Mouse (Mus musculus) neural tube, embryonic 12.5 days (tissue): Measurements from ENCODE around the gene Trak1. TPM values are rescaled to one million over a fixed set of nuclear protein-coding genes. Genes with fewer than 3 reads are reported as not detected.

ENCODE experiments used
- ATAC-seq: fragments of 200-750 bp; cut with Nextera tagmentation; 2 replicates; pipeline ENCODE4 v1.8.0; 2017; ENCODE audit warnings: low read depth, mild to moderate bottlenecking, moderate TSS enrichment, moderate library complexity; ENCODE audit not compliant: low FRiP score
- H3K27ac ChIP-seq: fragments of 300-500 bp; sonication (generic); 2 replicates; pipeline ENCODE4 v1.5.1; 2016
- H3K27me3 ChIP-seq: fragments of 300-500 bp; sonication (generic); replicated peaks from 2 replicates; pipeline ENCODE4 v1.6.1; 2016; ENCODE audit warnings: mild to moderate bottlenecking
- H3K36me3 ChIP-seq: fragments of 300-500 bp; sonication (generic); 2 replicates; pipeline ENCODE4 v1.6.1; 2016; ENCODE audit warnings: mild to moderate bottlenecking
- H3K4me1 ChIP-seq: fragments of 300-500 bp; sonication (generic); 2 replicates; pipeline ENCODE4 v1.6.1; 2016
- H3K4me2 ChIP-seq: fragments of 300-500 bp; sonication (generic); replicated peaks from 2 replicates; pipeline ENCODE4 v1.6.1; 2016; ENCODE audit warnings: mild to moderate bottlenecking
- H3K4me3 ChIP-seq: fragments of 300-500 bp; sonication (generic); 2 replicates; pipeline ENCODE4 v1.5.1; 2016
- H3K9ac ChIP-seq: fragments of 300-500 bp; sonication (generic); 2 replicates; pipeline ENCODE4 v1.6.1; 2016; ENCODE audit warnings: mild to moderate bottlenecking
- H3K9me3 ChIP-seq: fragments of 300-500 bp; sonication (generic); 2 replicates; pipeline ENCODE4 v1.6.1; 2016; ENCODE audit warnings: mild to moderate bottlenecking
- WGBS: fragments of 180-500 bp; shearing (Covaris S2); methylation state at CpG from one replicate; pipeline ENCODE4 v1.1.7; 2016; 5-methylcytosine and 5-hydroxymethylcytosine counted together
- polyA plus RNA-seq: library from polyadenylated mRNA; unstranded; fragments of >200 nt; fragmentation: Nextera tagmentation; extraction: Ambion mirVana; gene quantifications from 2 replicates; pipeline ENCODE4 v1.2.1, GENCODE M21; 2016

The Trak1 gene
- polyA plus RNA-seq, 1 experiment from 2014 or later = 41.7 TPM

DNA sequence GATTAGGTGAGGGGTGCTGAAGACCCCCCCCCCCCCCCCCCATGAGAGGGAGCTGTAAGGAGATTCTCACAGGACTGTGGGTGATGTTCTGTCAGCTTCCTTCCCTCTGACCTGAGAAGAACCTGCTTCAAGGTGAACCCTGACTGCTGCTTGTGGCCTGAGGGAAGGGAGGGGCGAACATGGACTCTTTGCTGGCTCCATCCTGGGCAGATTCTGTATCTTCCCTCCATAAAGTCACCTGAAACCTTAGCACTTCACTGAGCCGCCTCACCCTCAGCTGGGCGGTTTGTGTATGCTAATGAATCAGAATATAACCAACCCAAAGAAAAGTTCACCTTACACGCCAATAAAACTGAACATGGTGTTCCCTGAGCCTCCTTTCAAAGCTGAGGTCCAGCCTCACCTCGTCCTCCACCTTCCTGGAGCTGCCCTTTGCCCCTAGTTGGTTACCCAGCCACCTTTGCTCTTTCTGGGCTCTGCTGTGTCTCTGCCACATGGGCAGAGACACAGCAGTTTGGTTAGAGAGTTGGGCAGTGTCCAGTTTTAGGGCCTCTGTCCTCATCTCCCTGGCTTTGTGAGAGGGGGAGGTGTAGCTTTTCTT is 45.3 kb downstream of the Trak1 start:
- Histone ChIP-seq H3K27me3 (no peaks in the 10 kb centered on the region), H3K27ac (no peak overlapping the region), H3K9me3 (no peaks in the 10 kb centered on the region), H3K4me3 (no peak overlapping the region), H3K4me1 (peaks cover 19% of the 10 kb centered on the region), H3K36me3 (no peaks in the 10 kb centered on the region), H3K9ac (no peak overlapping the region), H3K4me2 (no peak overlapping the region)
- 90% methylated on average over 5 of the region's 5 CpGs for WGBS
- ATAC-seq = no peak

DNA sequence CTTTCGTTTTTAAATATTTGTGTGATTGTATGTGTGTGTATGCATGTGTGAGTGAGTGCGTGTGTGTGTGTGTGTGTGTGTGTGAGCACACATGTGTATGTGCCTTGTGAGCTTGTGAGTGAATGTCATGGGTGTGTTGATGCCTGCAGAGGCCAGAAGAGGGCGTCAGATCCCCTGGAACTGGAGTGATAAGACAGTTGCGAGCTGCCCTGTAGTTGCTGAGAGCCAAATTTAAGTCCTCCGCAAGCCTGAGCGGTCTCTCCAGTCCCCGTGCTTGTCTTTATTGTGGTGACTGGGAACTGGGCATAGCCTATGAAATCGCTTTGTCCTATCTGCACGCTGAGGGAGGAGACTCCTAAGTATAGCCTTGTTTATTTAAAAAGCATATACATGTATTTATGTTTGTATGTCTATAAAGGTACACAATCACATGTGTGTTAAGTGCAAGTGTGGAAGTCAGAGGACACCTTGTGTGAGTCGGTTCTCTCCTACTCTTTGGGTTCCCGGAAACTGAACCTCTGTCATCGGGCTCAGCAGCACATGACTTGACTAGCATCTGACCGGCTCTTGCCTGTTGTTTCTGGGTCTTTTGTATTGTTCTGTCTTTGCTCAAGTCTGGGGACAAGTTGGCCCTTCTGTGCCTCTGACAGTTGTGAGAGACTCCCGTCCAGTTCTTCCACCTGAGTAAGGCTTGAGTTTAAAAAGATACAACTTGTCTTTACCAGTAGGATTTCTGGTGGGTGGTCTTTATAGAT is 46.0 kb downstream of the Trak1 start:
- peaks cover 19% of the 10 kb centered on the region for H3K4me1 ChIP-seq
- no peak overlapping the region for H3K27ac ChIP-seq
- no peaks in the 10 kb centered on the region for H3K36me3 ChIP-seq
- 86% methylated on average over 14 of the region's 14 CpGs for WGBS
- no peaks in the 10 kb centered on the region for H3K27me3 ChIP-seq
- no peak for ATAC-seq
- no peak overlapping the region for H3K4me2 ChIP-seq
- no peak overlapping the region for H3K9ac ChIP-seq
- no peaks in the 10 kb centered on the region for H3K9me3 ChIP-seq
- no peak overlapping the region for H3K4me3 ChIP-seq

DNA sequence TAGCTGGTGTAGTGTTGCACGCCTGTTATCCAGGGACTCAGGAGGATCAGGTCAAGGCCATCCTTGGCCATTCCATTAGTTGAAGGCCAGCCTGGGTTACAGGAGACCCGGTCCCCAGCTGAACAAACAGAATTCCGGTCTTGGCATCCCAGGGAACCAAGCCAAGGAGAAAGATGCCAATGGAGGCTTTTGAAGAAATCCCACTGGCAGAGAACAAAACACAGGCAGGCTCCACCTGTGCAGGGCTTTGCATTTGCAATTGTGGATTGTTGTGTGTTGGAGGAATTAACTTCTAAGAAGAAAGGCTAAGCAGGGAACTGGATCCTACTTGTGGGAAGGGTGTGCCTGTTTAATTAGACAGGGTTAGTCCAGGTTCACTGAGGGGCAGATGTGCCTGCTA is 47.0 kb downstream of the Trak1 start:
- no peaks in the 10 kb centered on the region for H3K9me3 ChIP-seq
- H3K27ac ChIP-seq = no peak overlapping the region
- H3K9ac ChIP-seq = no peak overlapping the region
- H3K36me3 ChIP-seq = no peaks in the 10 kb centered on the region
- H3K27me3 ChIP-seq = no peaks in the 10 kb centered on the region
- H3K4me1 ChIP-seq = peaks cover 19% of the 10 kb centered on the region
- ATAC-seq = no peak
- WGBS = 56% methylated on average over 3 of the region's 3 CpGs
- no peak overlapping the region for H3K4me3 ChIP-seq
- H3K4me2 ChIP-seq = no peak overlapping the region

DNA sequence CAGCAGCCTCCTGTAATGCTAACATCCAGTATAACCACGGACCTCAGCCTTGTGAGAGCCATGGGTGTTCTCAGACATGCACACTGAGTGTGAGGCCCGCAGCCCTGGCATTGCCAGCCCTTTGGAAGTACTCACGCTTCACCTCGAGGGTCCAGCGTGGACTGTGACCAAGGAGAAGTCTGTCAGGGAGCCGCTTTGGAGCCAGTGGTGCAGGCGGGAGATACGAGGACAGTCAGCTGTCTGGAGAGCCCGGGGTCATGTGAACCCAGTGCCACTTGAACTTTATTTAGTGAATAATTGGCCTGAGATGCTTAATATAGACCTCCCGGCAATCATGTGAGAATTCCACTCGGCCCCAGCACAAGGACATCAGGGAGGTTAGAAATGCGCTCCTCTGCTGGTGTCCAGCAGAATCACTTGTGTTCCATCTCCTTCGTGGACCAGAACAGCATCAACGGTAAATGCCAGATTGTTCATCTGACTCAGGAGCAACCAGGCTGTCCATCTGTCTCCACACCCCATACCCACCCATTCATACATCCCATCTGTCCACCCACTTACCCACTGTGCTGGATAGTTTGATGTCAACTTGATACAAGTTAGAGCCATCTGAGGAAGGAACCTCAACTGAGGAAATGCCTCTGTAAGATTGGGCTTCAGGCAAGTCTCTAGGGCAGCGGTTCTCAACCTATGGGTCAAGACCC is 48.3 kb downstream of the Trak1 start:
- Histone ChIP-seq H3K9ac (no peak overlapping the region), H3K27ac (no peak overlapping the region), H3K36me3 (no peaks in the 10 kb centered on the region), H3K9me3 (no peaks in the 10 kb centered on the region), H3K27me3 (no peaks in the 10 kb centered on the region), H3K4me1 (peaks cover 19% of the 10 kb centered on the region), H3K4me2 (no peak overlapping the region), H3K4me3 (no peak overlapping the region)
- ATAC-seq = no peak
- WGBS = 92% methylated on average over 15 of the region's 15 CpGs

DNA sequence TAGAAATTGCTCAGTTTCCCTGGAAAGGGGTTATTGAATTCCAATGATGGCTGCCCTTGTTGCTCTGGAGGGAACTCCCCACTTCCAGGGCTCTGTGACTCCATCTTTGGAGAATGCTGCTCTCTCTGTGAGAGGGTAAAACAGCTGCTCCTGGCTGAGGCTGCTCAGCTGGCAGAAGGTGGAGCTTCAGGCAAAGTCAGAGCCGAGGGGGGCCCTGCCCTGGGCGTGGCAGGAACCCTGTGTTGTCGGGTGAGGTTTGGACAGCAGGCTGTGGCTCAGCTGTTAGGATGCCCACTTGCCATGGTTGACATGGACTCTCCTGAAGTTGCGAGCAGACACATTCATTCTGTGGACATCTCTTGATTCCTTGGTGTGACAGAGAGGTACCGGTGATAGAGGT is 49.3 kb downstream of the Trak1 start:
- Histone ChIP-seq H3K4me2 (no peak overlapping the region), H3K9ac (no peak overlapping the region), H3K4me1 (peaks cover 28% of the 10 kb centered on the region), H3K36me3 (no peaks in the 10 kb centered on the region), H3K27me3 (no peaks in the 10 kb centered on the region), H3K9me3 (no peaks in the 10 kb centered on the region), H3K4me3 (no peak overlapping the region), H3K27ac (no peak overlapping the region)
- 63% methylated on average over 5 of the region's 5 CpGs for WGBS
- no peak for ATAC-seq

DNA sequence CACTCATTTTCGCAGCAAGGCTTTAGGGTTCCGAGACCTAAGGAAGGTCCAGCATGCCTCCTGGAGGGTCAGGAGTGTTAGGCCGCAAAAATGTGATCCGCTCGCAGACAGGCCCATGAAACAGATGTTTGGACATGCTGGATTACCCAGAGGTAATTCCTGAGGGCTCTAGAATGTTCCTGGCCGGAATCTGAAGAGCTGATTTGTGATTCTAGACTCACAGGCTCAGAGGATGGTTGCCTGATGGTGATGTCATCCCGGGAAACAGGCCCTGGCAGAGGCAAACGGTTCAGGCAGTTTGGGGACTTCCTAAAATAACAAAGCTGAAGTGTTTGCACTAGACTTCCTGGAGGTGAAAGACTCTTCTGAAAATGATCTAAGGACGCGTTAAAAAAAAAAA is 50.7 kb downstream of the Trak1 start:
- Histone ChIP-seq H3K4me2 (0 out of 2 replicates have a peak overlapping the region, but pooled peaks have one; percentile 14), H3K4me3 (no peak overlapping the region), H3K9ac (no peak overlapping the region), H3K27ac (peak overlapping the region; percentile 15; the same call in 1 of the 2 replicates), H3K27me3 (no peaks in the 10 kb centered on the region), H3K9me3 (no peaks in the 10 kb centered on the region), H3K36me3 (no peaks in the 10 kb centered on the region), H3K4me1 (peaks cover 39% of the 10 kb centered on the region)
- ATAC-seq = no peak
- WGBS = 24% methylated on average over 10 of the region's 10 CpGs

DNA sequence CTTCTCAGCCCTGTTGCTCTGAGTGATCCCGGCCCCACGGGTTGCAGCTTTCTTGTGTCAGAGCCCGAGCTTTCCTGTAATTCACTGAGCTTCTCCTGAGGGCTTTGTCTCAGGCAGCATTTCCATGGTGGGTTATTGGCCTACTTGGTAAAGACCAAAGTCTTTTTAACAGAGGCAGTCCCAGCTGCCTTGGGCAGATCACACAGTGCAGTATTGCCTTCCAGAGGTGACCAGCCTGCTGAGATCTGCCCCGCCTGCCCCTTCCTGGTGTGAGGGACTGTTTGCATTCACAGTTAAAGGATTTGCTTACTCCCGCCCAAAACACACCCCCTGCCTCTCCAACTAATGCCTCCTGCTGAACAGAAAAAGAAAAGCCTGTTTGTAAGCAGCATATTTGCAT is 51.2 kb downstream of the Trak1 start:
- no peaks in the 10 kb centered on the region for H3K27me3 ChIP-seq
- H3K36me3 ChIP-seq = no peaks in the 10 kb centered on the region
- 2% methylated on average over 5 of the region's 5 CpGs for WGBS
- no peak overlapping the region for H3K27ac ChIP-seq
- ATAC-seq = peak; percentile 21; the same call in 1 of the 2 replicates
- H3K9ac ChIP-seq = no peak overlapping the region
- no peaks in the 10 kb centered on the region for H3K9me3 ChIP-seq
- peaks cover 39% of the 10 kb centered on the region for H3K4me1 ChIP-seq
- no peak overlapping the region for H3K4me3 ChIP-seq
- 0 out of 2 replicates have a peak overlapping the region, but pooled peaks have one; percentile 14 for H3K4me2 ChIP-seq

DNA sequence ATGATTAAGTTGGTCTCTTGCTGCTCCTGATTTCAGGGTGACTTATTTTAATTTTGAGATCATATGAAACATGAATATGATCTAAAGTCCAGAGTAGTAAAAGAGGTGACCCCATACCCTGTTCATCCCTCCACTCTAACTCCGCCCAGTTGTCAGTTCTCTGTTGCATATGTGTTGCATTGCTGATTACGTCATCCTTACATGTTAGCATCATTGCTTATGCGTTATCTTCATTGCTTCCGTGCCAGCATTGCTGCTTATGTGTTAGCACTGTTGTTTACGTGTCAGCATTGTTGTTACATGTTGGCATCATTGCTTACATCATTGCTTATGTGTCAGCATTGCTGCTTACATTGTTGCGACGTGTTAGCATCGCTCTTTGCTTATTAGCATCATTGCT is 51.8 kb downstream of the Trak1 start:
- Histone ChIP-seq H3K27ac (no peak overlapping the region), H3K36me3 (no peaks in the 10 kb centered on the region), H3K9ac (no peak overlapping the region), H3K27me3 (no peaks in the 10 kb centered on the region), H3K4me2 (no peak overlapping the region), H3K4me1 (peaks cover 39% of the 10 kb centered on the region), H3K9me3 (no peaks in the 10 kb centered on the region), H3K4me3 (no peak overlapping the region)
- 88% methylated on average over 8 of the region's 8 CpGs for WGBS
- ATAC-seq = no peak

DNA sequence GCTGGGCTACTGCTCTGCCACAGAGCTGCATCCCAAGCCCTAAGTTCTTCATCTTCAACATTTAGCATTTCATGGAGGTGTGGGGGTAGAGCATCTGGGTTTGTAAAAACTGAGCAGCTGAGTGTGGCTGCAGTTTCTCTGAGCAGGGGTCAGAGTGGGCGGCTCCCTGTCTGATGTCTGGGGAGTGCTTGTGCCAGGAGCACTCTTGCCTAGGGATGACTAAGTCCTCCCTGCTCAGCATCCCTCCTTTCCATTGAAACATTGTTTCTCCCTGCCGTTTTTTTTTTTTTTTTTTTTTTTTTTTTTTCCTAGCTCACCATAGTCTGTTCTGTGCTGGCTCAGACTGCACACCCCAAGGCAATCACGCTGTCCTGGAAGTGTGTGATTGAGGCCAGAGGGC is 53.3 kb downstream of the Trak1 start:
- WGBS = 46% methylated on average over 2 of the region's 3 CpGs
- ATAC-seq = no peak
- H3K4me1 ChIP-seq = peaks cover 42% of the 10 kb centered on the region
- no peaks in the 10 kb centered on the region for H3K36me3 ChIP-seq
- no peaks in the 10 kb centered on the region for H3K27me3 ChIP-seq
- no peak overlapping the region for H3K27ac ChIP-seq
- H3K4me3 ChIP-seq = no peak overlapping the region
- no peak overlapping the region for H3K9ac ChIP-seq
- H3K4me2 ChIP-seq = no peak overlapping the region
- H3K9me3 ChIP-seq = no peaks in the 10 kb centered on the region

DNA sequence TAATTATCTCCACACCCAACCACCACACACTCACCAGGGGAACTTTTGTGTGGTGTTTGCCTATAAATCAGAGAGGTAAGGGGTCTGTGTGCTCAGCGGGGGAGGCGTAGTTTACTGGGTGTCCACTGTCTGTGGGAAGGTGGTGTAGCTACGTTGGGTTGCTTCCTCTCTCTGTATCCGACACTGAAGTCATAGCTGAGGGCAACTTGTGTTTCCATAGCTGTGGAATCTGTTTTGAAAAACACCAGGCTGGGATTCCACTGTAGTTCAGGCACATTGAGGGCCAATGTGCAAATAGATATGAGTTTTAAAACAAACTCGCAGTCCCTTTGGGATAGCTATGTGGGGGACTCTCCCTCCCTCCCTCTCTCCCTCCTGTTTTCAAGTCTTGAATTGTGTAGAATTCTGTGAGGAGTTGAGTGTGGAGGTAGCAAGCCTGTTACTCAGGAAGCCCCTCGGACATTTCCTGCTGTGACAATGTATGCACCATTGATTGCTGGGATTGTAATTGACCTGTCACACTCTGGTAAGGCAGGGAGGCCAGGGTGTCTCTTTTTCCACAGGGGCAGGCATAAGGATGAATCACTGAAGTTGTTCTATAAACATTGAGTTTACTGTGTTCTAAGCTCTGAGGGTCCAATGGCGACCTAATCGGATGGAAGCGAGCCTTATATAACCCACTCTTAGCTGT is 54.2 kb downstream of the Trak1 start:
- WGBS = 33% methylated on average over 9 of the region's 9 CpGs
- Histone ChIP-seq H3K27me3 (no peaks in the 10 kb centered on the region), H3K4me2 (no peak overlapping the region), H3K4me1 (peaks cover 43% of the 10 kb centered on the region), H3K4me3 (no peak overlapping the region), H3K36me3 (no peaks in the 10 kb centered on the region), H3K9me3 (no peaks in the 10 kb centered on the region), H3K9ac (0 out of 2 replicates have a peak overlapping the region, but pooled peaks have one; percentile 9), H3K27ac (0 out of 2 replicates have a peak overlapping the region, but pooled peaks have one; percentile 15)
- no peak for ATAC-seq

DNA sequence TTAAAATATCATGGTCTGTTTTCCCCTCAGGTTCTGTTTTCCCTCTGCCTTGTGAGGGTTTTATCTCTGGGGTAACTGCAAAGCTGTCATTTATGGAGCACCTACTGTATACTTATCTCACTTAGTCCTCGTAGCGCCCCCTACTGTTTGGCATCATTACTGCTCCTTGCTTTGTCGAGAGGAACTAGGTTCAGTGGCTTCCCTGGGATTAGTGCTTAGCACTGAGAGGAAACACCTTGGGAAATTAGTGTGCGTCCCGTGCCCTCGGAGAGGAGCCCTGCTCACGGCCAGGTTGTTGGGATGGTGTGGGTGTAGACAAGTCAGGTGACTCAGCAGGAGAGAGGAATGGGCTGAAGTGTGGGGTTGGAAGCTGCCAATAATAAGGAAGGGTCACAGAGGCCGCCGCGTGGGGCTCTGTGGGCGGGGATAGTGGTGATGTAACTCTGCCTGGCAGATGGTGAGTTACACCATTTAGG is 54.9 kb downstream of the Trak1 start:
- peaks cover 40% of the 10 kb centered on the region for H3K4me1 ChIP-seq

DNA sequence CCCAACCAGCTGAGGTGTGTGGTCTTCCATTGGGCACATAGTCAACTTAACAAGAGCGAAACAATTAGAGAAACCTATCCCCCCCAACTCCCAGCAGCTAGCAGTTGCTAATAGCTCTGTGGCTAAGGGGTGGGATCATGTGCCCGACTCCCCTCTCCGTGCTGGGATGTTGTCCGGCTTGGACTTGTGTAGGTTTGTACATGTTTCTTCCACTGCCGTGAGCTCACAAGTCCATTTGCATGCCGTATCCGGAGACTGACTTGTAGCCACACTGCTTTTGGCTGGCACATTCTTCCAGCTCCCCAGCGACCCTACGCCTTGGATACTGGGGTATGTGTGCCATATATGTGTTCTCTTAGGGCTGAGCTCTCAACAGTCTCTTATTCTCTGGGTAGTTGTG is 55.4 kb downstream of the Trak1 start:
- H3K4me1 ChIP-seq = peaks cover 37% of the 10 kb centered on the region
- WGBS = 84% methylated on average over 9 of the region's 9 CpGs
- no peak overlapping the region for H3K27ac ChIP-seq
- H3K9me3 ChIP-seq = no peaks in the 10 kb centered on the region
- no peak for ATAC-seq
- H3K36me3 ChIP-seq = no peaks in the 10 kb centered on the region
- no peak overlapping the region for H3K4me2 ChIP-seq
- no peak overlapping the region for H3K9ac ChIP-seq
- H3K27me3 ChIP-seq = no peaks in the 10 kb centered on the region
- H3K4me3 ChIP-seq = no peak overlapping the region

More for the DNA sequence above, 54.9 kb downstream of the Trak1 start:
- WGBS = 21% methylated on average over 11 of the region's 11 CpGs
- Histone ChIP-seq H3K27ac (no peak overlapping the region), H3K4me3 (no peak overlapping the region), H3K36me3 (no peaks in the 10 kb centered on the region), H3K9me3 (no peaks in the 10 kb centered on the region), H3K27me3 (no peaks in the 10 kb centered on the region), H3K9ac (no peak overlapping the region), H3K4me2 (no peak overlapping the region)
- no peak; the same call in 1 of the 2 replicates for ATAC-seq
